Mouse (Mus musculus): ENCODE results near the gene Hist2h2ab. TPM values are rescaled to one million over a fixed set of nuclear protein-coding genes. Genes with fewer than 3 reads are reported as not detected.

The Hist2h2ab gene
- total and polyA plus RNA-seq, 2 experiments = 0.81 to 8.9 TPM

DNA sequence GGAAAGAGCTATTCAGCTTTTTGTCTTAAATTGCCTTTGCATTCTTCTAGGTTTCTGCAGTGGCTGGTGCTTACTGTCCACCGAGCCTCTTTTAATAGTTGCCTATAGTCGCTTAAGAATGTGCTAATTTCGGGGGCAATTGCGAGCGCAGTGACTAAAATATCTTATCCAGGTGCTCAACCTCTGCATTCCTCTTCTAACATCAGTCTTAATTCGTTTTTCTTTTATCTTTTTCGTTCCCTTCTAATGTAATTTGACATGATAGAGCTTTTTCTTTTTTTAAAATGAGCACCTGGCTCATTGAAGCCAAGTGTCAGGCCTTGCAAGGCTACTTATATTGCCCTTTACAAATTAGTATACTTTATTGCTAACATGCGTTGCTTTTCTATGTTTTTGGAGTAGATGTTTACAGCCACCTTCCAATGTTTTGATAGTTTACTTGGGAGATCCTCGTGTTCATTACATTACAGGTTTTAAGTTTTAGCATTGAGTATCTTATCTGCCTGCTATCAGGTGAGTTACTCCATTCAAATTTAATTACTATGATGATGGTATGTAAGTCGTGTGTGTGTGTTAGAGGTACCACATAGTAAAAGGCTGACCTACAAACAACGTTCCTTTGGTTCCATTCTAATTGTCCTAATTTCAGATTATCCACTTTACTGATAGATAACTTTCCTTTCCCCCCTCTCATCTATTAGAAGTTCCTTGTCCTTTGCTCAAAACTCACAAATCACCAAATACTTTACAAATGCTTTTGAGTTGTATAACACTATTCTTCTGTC, 27.9 kb downstream of the Hist2h2ab start:
- no peak for DNase-seq (ENCODE audit: extremely low read depth, low read depth, low spot score)
- WGBS = 45% methylated on average over 11 of the region's 11 CpGs
- no peak overlapping the region for H3K9ac ChIP-seq (ENCODE audit: low read depth, low read length)

DNA sequence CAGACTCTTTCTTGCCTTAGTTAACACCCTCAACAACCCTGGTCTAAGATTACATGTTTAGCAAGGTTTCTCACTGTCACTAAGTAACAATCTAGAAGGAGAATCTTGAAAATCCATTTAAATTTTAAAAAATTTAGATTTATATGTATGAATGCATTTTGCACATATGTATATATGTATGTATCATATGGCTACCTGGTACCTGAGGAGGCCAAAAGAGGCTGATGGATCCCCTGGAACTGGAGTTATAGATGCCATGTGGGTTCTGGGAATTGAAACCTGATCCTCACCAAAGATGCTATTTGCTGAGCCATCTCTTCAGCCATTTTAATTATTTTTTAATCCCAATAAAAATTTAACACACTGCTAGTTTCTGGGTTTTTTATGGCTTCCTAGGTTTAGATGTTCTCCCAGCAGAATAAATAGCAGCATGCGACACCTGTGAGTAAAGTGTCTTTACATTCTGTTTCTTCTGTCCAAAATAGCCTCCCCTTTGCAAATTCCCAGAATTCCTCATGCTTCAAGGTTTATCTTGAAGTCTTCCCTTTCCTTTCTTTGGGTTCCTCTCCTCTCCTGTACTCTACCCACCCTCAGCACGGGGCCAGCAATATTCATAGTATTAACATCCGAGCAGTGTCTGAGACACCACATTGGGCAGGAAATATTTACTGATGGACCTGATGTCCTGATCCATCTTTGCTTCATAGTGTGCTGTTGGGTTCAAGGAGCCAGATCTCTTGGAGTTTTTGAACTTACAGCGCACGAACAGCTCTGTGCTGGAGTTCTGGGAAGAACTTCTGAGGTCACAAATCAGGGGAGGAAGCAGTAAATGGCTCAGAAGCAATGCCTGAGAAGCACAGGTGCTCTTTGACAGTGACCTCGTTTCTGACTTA, 28.7 kb downstream of the Hist2h2ab start:
- Histone ChIP-seq H3K4me3 (ENCODE audit: insufficient read depth, low read depth, low read length) (no peak overlapping the region), H3K36me3 (ENCODE audit: control insufficient read depth, insufficient read depth, low read length) (no peaks in the 10 kb centered on the region), H3K4me1 (ENCODE audit: control insufficient read depth, insufficient read depth, low read length) (peaks cover 8% of the 10 kb centered on the region), H3K27me3 (ENCODE audit: control insufficient read depth, insufficient read depth, low read length) (no peaks in the 10 kb centered on the region), H3K79me2 (ENCODE audit: control insufficient read depth, insufficient read depth, low read length) (no peaks in the 10 kb centered on the region), H3K9ac (ENCODE audit: low read depth, low read length) (no peak overlapping the region), H3K27ac (replicated peaks; ENCODE audit: insufficient read depth, low read depth, low read length) (no peak overlapping the region)
- DNase-seq (ENCODE audit: extremely low read depth, low read depth, low spot score) = no peak
- WGBS = 60% methylated on average over 6 of the region's 6 CpGs
- TF ChIP-seq CTCF (IDR thresholded peaks at IDR 0.05; ENCODE audit: low read depth, low read length) (no peak), POLR2A (IDR thresholded peaks at IDR 0.05; ENCODE audit: extremely low read depth, insufficient read depth, low read length) (no peak)

More for the DNA sequence above, 27.9 kb downstream of the Hist2h2ab start:
- Histone ChIP-seq H3K27me3 (ENCODE audit: control insufficient read depth, insufficient read depth, low read length) (no peaks in the 10 kb centered on the region), H3K4me1 (ENCODE audit: control insufficient read depth, insufficient read depth, low read length) (peaks cover 10% of the 10 kb centered on the region), H3K4me3 (ENCODE audit: insufficient read depth, low read depth, low read length) (no peak overlapping the region), H3K36me3 (ENCODE audit: control insufficient read depth, insufficient read depth, low read length) (no peaks in the 10 kb centered on the region), H3K79me2 (ENCODE audit: control insufficient read depth, insufficient read depth, low read length) (no peaks in the 10 kb centered on the region), H3K27ac (replicated peaks; ENCODE audit: insufficient read depth, low read depth, low read length) (no peak overlapping the region)
- TF ChIP-seq POLR2A (IDR thresholded peaks at IDR 0.05; ENCODE audit: extremely low read depth, insufficient read depth, low read length) (no peak), CTCF (IDR thresholded peaks at IDR 0.05; ENCODE audit: low read depth, low read length) (no peak)

DNA sequence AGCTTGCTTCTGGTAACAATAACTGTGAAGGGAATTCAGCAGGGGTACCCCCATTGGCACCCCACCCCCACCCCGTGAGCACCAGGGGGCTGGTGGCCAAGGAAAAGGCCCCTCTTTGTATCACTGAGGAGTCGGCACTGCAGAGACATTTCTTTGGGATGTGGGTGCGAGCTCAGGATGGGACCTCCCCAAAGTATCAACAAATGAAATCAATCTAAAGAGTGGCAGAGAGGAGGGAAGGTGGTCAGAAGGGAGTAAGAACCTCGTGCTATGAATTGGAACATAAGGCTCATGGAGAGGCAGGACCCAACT, 29.3 kb downstream of the Hist2h2ab start:
- WGBS = 58% methylated on average over 4 of the region's 4 CpGs
- Histone ChIP-seq H3K4me1 (ENCODE audit: control insufficient read depth, insufficient read depth, low read length) (peaks cover 7% of the 10 kb centered on the region), H3K79me2 (ENCODE audit: control insufficient read depth, insufficient read depth, low read length) (no peaks in the 10 kb centered on the region), H3K4me3 (ENCODE audit: insufficient read depth, low read depth, low read length) (no peak overlapping the region), H3K27ac (replicated peaks; ENCODE audit: insufficient read depth, low read depth, low read length) (no peak overlapping the region), H3K36me3 (ENCODE audit: control insufficient read depth, insufficient read depth, low read length) (no peaks in the 10 kb centered on the region), H3K9ac (ENCODE audit: low read depth, low read length) (no peak overlapping the region), H3K27me3 (ENCODE audit: control insufficient read depth, insufficient read depth, low read length) (no peaks in the 10 kb centered on the region)
- no peak for DNase-seq (ENCODE audit: extremely low read depth, low read depth, low spot score)
- TF ChIP-seq CTCF (IDR thresholded peaks at IDR 0.05; ENCODE audit: low read depth, low read length) (no peak), POLR2A (IDR thresholded peaks at IDR 0.05; ENCODE audit: extremely low read depth, insufficient read depth, low read length) (no peak)

DNA sequence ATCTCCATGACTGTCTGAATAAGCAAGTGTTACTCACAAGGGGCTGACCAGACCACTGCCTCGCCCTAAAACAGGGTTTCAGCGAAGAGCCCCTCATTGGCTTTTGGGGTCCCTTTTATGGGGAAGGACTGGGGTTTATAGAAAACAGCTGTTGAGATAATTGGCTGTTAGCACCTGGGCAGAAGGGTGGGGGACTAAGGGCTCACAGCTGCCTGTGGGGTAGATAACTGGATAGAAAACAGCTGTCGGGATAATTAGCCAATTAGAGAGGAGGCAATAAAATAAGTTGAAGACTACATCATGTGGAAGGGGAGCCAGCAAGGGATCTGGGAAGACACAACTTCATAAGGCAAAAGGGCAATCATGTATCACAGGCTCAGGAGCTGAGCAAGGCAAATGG, 31.2 kb downstream of the Hist2h2ab start:
- H3K4me1 ChIP-seq (ENCODE audit: control insufficient read depth, insufficient read depth, low read length) = peaks cover 2% of the 10 kb centered on the region; the same call in 1 of the 2 replicates
- no peaks in the 10 kb centered on the region for H3K27me3 ChIP-seq (ENCODE audit: control insufficient read depth, insufficient read depth, low read length)
- WGBS = 94% methylated on average over 3 of the region's 3 CpGs
- H3K79me2 ChIP-seq (ENCODE audit: control insufficient read depth, insufficient read depth, low read length) = no peaks in the 10 kb centered on the region
- no peak overlapping the region for H3K4me3 ChIP-seq (ENCODE audit: insufficient read depth, low read depth, low read length)
- no peaks in the 10 kb centered on the region for H3K36me3 ChIP-seq (ENCODE audit: control insufficient read depth, insufficient read depth, low read length)
- no peak for DNase-seq (ENCODE audit: extremely low read depth, low read depth, low spot score)
- TF ChIP-seq POLR2A (IDR thresholded peaks at IDR 0.05; ENCODE audit: extremely low read depth, insufficient read depth, low read length) (no peak), CTCF (IDR thresholded peaks at IDR 0.05; ENCODE audit: low read depth, low read length) (no peak)
- H3K9ac ChIP-seq (ENCODE audit: low read depth, low read length) = no peak overlapping the region
- no peak overlapping the region for H3K27ac ChIP-seq (replicated peaks; ENCODE audit: insufficient read depth, low read depth, low read length)

DNA sequence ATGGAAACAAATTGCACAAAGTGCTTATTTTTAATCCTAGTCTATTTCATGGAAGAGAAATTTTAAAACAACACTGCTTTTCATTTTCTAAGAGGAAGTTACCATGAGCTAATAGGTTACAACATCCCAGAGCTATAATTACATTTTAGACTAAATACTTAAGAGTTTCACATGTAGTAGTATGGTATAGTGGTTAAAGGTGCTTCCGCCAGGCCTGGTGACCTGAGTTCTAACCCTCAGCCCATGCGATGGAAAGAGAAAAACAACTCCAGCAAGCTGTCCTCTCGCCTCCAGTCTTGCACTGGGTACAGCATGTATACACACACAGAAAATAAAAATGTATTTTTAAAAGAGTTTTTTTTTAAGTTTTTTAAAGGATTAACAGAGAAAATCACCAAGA, 32.1 kb downstream of the Hist2h2ab start:
- Histone ChIP-seq H3K27me3 (ENCODE audit: control insufficient read depth, insufficient read depth, low read length) (no peaks in the 10 kb centered on the region), H3K4me1 (ENCODE audit: control insufficient read depth, insufficient read depth, low read length) (peaks cover 2% of the 10 kb centered on the region), H3K4me3 (ENCODE audit: insufficient read depth, low read depth, low read length) (no peak overlapping the region), H3K79me2 (ENCODE audit: control insufficient read depth, insufficient read depth, low read length) (no peaks in the 10 kb centered on the region), H3K9ac (ENCODE audit: low read depth, low read length) (no peak overlapping the region), H3K27ac (replicated peaks; ENCODE audit: insufficient read depth, low read depth, low read length) (no peak overlapping the region), H3K36me3 (ENCODE audit: control insufficient read depth, insufficient read depth, low read length) (no peaks in the 10 kb centered on the region)
- no peak for DNase-seq (ENCODE audit: extremely low read depth, low read depth, low spot score)
- WGBS = 80% methylated on average over 3 of the region's 3 CpGs
- TF ChIP-seq POLR2A (IDR thresholded peaks at IDR 0.05; ENCODE audit: extremely low read depth, insufficient read depth, low read length) (no peak), CTCF (IDR thresholded peaks at IDR 0.05; ENCODE audit: low read depth, low read length) (no peak)

Data from liver, adult 2 months (tissue).